Mouse (Mus musculus): ENCODE results near the gene Col18a1. TPM values are rescaled to one million over a fixed set of nuclear protein-coding genes. Genes with fewer than 3 reads are reported as not detected.
"Not testable (repeated sequence)": the region's sequence is repeated elsewhere in the genome, so short reads cannot be mapped to it uniquely, and the experiment has no call there.

The Col18a1 gene
- total and polyA plus RNA-seq, 3 experiments: 26.7 to 78.8 (median 40.0) TPM

DNA sequence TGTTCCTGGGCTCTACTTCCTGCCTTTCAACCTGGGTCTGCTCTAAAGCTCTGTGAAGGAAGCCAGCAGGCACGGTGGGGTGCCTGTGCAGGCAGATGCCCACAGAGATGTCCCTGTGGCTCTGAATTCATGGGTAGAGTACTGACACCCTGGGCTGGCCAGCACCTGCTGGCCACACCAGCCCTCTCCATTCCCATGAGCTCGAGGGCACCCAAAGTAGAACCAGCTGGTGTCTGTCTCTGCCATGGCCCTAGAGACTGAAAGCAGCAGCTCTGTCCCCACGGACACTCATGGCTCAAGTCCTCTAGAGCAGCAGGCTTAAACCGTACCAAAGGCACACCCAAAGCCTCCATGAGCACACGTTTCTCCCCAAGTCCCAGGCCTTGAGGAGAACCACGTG, 30.1 kb downstream of the Col18a1 start:
- no peak for DNase-seq

DNA sequence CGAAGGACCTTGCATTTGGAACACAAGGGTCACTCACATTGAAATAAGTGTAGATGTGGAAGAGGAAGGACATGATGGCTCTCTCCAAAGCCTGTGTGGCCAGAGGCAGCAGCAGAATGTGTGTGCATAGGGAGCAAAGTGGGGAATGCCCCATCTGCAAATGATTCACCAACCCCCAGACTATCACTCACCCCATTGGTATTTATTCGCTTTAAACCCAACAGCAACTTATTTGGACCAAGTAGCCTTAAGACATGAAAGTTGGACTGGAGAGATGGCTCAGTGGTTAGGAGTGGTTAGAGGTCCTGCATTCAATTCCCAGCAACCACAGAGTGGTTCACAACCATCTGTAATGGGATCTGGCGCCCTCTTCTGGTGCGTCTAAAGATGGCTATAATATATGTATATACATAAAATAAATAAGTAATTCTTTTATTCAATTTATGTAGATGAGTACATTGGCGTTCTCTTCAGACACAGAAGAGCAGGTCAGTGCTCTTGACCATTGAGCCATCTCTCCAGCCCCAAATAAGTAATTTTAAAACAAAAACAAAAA, 31.0 kb downstream of the Col18a1 start:
- DNase-seq: no peak

DNA sequence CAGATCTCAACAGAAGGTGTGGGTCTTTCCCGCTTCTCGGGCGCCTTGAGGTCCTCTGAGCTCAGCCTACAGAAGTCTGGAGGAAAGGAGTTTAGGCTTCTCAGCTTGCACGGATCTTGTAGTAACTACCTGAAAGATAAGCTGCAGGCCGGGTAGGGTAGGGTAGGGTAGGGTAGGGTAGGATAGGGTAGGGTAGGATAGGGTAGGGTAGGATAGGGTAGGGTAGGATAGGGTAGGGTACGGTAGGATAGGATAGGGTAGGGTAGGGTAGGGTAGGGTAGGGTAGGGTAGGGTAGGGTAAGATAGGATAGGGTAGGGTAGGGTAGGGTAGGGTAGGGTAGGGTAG, 31.6 kb downstream of the Col18a1 start:
- DNase-seq: not testable (repeated sequence)

DNA sequence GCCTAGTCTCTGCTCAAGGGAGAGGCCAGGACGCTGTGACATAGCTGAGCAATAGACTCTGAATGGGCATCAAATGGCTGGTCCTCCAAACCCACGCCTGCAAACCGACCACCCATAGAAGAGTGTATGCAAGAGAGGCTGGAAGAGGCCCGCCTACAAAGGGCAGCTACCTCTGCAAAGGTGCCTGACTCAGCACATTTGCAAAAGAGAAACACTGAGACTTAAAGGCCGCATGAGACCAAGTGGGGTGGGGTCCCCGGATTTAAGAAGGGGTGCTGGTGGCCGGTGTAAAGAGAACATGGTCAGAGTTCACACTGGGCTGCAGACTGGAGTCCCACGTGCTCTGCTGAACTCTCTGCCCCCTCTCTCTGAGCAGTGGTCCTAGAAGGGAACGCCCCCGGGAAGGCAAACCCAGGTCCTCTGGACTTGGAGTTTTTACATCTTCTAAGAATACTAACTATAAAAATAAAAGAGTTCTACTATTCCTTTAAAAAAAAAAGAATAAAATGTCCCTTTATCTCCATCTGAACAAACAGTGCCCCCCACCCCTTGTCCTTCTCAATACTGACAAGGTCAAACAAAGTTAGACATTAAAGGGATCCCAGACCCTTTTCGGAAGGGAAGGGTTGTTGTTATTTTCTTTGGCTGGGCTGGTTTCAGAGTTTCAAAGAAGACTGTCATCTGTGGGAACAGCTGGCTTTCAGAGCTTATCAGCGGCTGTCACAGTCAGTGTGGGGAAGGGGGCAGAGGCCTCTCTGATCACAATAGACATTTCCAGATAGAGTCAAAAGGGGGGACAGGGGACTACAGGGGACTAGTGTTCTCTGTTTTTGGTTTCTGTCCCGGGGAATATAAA, 32.2 kb downstream of the Col18a1 start:
- DNase-seq: no peak

DNA sequence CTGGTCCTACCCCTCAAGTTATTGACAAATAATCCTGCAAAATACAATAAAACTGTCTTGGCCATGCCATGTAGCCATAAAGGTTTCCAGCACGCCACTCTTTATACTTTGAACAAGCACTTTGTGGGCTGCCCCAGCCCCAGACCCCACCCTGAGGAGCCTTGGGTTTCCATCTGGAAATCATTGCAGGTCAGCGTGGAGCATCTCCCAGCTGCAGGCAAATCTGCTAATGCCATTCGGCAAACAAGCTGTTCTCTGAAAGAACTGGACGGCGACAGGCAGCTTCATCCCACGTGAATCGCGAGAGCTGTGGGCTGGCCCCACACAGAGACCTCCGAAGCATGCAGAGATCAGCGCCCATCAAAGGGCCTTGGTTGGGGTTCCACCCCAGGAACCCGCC, 34.2 kb downstream of the Col18a1 start:
- DNase-seq: no peak

DNA sequence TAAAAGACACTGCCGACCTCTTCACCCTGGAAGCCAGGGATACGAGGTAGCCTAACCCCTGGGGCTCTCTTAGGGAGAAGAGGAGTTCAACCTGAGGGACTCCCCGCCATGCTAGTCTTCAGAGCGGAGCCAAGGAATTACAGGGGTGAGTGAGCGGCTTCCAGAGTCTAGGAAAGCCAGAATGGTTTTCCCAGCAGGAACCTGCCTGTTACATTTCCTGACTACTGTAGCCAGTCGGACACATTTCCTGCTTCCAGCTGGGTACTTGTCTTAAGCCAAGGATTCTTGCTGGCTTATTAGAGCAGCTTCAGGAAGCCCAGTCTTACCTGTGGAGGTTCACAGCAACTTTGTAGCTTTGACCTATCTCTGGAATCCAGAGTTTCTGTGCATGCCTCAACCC, 34.8 kb downstream of the Col18a1 start:
- DNase-seq: no peak

DNA sequence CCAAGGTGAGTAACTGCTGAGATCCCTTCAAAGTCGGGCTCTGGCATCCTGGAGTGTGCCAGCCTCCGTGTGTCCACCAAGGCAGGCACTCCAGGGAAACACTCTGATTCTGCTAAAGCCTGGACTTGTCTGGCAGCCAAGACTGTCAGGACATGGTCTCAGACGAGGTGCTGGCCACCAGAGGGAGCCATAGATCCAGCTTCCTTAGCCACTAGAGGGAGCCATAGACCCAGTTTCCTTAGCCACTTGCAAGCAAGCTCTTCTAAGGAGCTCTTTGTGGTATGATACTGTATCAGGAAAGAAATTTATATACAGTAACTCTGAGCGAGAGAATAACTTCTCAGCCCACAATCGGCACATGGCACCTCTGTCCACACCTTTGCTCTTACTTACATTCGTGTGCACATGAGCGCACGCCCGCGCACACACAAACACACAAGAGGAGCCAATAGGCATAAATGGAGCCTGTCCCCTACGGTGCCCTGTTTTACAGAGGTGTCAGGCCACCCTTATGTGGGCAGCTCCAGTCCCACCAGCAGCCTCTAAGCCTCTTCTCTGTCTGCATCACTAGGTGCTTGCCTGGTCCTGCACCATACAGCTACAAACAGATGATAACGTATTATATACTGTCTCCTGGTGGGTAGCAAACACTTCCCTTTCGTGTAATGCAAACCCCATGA, 35.6 kb downstream of the Col18a1 start:
- peak; percentile 92 for DNase-seq

DNA sequence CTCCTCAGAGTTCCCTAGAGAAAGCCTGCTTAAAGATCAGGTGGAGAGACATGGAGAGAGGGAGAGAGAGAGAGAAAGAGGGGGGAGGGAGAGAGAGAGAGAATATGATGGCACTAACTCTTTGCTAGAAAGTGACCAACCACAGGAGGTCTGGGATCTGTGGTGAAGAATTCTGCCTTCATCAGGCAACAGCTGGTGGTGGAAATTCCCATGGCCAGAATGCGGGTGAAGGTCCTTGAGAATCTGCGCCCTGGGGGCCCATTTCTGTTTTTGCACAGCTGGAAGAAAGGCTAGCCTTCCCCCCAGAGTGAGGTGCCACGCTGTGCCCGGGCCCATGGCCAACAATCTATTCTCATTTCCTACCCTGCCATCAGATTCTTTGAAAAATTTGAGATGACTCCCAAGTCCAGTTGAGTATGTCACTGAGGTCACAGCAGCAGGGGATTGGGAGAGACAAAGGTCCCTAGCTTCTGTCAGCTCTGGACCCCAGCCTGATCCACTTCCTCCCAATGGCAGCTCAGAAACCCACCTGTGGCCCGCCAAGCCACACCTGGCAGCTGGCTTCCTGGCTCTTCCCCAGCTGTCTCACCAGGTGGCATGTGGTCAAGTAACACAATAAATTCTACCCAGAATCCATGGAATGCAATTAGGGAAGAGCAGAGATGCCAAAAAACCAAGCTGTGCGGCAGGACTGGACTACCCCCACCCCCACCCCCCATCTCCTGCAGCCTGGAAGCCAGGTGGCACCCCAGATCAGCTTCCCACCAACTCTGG, 36.5 kb downstream of the Col18a1 start:
- no peak for DNase-seq

DNA sequence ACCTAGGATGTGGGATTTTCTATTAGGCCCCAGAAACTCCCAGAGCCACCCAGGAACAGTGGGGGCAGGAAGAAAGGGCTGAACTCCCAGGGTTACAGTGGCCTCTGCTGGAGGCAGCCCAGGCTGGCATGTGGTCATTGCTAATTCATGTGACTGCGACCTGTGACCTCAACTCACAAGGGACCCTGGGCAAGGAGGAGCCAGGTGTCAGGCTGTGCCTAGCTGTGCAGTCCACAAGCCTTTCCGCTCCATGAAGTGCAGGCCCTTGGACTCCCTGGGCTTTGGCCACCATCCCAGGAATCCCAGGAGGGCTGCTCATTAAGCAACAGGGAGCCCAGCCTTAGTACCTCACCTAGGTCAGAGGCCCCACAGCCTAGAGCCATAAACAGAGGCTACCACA, 38.4 kb downstream of the Col18a1 start:
- peak; percentile 63 for DNase-seq

DNA sequence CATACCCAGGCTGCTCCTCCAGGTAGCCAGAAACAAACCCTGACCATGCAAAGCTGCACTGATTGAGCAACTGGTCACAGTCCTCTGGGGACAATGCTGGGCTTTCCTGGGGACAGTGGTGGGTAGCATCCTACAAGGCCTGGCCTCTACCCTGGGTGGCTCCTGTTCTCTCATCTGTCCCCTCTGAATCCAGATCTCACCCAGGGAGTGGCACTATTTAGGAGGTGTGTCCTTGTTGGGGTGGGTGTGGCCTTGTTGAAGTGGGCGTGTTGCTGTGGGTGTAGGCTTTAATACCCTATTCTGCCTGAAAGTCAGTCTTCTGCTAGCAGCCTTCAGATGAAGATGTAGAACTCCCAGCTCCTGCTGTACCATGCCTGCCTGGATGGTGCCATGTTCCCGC, 39.8 kb downstream of the Col18a1 start:
- DNase-seq: no peak

DNA sequence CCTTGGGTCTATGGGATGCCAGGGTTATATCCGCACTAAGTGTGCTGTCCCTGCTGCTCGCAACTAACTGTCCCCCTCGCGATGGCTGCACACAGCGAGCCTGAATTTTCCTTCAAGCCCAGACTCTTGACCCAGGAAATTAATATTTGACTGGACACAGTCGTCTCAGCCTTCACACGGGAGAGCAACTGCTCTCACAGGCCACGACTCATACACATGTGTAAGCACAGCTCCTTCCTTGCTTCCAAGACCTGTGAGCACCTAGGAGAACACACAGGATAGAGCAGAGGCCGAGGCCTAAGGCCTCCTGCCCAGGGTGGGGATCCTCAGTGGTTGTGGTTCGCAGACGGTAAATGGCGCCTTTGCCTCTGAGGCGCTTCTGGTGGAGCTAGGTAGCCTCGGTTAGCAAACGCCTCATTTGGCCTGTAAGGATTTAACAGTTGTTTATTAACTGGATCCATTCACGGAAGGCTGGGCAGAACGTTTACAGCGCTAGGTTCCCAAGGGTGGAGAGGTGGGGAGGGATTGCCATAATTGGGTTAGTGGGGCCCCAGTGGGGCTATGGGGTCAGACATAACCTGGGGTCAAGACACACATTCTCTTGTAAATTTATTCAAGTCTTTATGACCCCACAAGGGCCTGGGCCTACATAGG, 41.1 kb downstream of the Col18a1 start:
- DNase-seq: no peak

DNA sequence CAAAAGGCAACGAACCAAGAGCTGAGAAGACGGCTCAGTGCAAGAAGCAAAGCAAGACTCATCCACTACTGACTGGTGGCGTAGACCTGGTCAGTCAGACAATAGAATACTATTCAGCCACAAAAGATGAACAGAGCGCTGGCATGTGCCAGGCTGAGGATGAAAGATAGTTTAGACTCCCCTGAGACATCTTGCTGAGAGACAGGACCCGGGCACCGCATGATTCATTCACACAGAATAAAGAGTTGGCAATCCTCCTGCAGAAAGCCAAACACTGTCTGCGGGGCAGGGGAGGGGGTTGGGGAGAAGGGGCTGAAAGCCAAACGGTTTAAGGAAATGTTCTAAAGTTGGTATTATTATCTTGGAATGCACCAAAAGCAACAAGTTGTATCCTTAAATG, 42.4 kb downstream of the Col18a1 start:
- DNase-seq: no peak

DNA sequence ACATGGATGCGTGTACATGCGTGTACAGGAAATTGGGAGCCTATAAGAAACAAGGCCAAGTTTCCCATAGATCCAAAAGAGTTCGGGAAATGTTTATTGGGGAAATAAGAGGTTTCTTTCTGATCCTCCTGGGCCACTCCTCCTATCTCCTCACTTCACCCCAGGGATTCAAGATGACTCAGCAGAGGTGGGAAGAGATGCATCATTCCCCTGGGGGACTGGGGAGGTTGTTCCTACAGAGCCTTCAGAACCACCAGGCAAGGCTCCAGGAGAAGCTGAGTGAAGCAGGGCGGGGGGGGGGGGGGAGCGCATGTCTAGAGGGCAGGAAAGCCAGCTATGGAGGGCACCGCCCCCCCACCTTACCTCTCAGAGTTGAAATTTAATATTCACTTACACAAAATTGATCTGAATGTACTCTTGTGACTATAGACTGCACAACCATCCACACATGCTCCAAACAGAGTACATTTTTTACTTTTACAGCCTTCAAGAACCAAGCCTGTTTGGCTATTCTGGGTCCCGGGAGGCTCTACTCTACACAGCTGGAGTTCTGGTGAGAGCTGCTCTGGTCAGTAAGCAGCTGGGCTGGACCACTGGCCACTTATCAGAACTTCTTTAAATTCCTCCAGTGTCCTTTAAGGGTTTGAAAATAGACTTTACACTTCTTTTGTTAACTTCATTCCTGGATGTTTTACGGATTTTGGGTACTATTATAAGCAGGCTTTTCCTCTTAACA, 44.9 kb downstream of the Col18a1 start:
- no peak for DNase-seq

DNA sequence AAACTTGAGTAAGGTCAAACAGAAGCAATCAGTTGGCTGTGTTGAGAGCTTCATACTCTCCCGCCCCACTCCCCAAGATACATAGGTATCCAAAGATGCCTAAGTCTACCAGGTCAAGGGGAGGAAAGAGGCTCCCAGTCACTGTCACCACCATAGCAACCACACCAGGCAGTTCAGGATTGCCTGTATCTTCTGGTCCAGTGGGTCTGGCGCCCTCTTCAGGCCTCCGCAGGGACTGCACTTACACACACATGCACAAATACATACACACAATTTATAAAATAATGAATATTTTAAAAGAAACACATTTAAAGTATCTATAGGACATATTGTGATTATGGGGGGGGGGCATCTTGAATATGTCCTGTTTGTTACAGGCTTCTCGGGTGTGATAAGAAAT, 45.8 kb downstream of the Col18a1 start:
- no peak for DNase-seq

DNA sequence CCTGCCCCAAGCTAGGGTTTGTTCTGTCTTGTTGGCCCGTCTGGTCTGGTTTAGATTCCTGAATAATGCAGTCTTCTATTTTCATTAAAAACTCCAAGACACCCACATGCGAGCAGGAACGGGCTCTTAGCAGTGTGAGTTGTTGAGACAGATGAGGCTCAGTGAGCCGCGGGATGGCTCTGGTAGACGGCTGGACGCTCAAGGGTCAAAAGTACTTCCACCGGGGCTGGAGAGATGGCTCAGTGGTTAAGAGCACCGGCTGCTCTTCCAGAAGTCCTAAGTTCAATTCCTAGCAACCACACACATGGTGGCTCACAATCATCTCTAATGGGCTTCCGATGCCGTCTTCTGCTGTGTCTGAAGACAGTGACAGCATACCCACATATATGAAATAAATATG, 46.9 kb downstream of the Col18a1 start:
- DNase-seq: no peak

DNA sequence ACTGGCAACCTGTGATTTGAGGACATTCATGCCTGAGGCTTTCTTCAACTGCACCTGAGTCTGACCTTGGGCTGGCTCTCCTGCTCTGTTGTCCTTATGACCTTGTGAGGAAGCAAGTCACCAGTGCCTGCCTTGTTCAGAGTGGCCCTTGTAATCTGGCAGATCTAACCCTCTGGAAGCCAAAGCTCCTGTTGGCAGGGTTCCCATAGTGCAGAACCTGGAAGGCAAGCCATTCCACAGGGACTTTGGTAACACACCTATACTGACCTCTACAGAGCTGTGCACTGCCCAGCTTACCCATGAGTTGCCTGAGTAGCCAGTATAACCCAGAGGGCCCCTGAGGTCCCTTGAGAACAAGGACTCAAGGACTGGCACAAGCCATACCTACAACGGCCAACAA, 48.0 kb downstream of the Col18a1 start:
- DNase-seq: peak; percentile 41

DNA sequence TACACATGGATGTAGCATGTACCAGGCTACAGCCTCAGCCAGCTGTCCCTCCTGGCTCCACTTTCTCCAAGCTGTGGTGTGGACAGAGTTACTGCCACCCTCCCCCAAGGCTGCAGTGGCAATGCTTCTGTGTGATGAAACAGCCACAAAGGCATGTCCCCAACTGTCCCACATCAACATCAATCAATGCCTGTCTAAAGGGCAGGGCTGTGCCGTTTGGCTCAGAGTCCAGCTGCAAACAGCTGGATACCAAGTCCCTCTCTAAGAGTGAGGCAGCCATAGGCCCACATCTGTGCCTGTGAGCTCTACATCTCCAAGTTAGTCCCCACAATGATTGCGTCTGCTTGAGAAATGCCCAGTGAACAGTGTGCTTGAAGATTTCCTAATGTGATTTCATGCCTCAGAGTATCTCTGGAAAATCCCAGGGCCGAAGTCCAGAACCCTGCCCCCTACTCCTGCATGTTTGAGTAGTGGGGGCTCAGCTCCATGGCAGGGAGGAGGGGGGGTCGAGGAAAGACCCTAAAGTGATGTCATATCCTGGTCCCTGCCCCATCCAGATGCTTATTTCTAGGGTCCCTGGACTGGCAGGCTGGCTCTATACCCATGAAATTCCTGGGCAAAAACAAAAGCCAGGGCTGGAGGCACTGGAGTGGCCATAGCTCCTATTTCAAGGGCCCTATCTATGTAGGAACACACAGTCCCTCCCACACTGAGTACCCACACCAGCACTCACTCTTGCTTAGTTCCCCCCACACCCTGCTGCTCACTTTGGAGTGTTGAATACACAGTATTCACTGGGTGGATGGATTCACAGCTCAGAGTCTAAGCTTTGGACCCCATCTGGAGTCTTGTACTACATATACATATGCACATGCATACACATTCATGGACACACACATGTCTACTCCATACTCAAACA, 49.6 kb downstream of the Col18a1 start:
- DNase-seq: peak; percentile 85

DNA sequence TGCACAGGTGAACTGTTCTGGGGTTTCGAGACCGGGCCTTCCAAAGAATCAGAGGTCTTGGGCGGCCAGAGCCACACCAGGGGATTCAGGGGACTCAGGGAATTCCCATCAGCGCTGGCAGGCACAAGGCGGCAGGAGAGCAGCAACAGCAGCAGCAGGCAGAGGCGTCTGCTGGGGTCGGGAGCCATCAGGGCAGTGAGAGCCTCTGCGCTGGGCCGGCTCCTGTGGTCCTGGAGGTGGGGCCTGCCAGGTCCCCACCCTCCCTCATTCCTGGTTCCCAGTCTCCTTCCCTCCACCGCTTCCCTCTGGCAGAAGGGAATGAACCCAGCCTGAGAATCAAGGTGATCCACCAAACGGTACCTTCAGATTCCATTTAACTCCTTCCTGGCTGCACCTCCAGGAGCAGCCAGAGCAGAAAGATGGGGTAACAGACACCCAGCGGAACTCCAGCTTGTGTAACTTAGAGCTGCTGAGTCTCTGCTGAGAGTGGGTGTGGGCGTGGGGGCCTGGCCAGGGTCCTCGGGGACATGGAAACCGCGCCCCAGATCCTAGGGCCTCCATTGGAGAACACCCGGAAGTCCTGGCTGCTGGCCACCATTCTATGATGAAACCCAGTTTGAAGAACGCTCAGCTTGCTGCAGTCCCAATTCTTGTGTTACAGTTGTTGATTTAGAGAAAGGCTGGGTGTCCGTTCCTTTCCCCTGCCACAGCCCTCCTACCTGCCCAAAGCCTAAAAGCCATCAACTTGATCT, 52.7 kb downstream of the Col18a1 start:
- peak; percentile 63 for DNase-seq

DNA sequence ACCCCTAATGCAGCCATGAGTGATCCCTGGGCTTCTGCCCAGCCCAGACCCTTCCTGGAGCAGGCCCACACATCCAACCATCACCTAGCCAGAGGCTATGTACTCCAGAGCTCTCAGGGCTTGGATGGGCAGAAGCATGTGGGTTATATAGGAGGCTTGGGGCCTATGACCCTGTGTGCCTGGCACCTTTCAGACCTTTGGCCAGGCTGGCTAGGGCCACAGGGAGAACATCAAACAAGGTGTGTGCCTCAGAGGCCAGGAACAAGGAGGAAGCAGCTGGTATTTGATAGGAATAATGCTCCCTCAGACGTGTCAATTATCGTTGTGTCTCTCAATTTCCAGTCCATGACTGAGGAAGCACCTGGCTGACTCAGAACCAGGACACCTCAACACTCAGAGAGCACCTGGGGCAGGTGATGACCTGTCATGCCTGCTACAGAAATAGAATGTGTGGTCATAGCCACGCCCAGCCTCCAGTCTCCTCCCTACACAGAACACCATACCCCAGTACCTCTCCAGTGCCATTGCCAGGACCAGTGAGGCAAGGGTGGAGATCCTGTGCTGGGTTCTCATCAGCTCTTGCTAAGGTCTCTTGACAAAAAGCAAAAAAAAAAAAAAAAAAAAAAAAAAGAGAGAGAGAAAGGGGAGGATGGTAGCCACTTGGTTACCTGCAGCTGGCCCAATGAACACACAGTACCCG, 54.6 kb downstream of the Col18a1 start:
- no peak for DNase-seq

Measured in adrenal gland, adult 2 months (tissue).